Mouse (Mus musculus) monocyte, adult 5-6 weeks (primary cell): ENCODE measurements at regions not wholly inside any gene's neighbourhood (a gene's known extent, or its start where the extent isn't known, plus 50 kb on each side); places are given as distances from the start of the nearest gene placed in this dataset.

Experiments used
- ATAC-seq: fragments of 153-309, 156-312 bp; replicated peaks from 2 replicates; pipeline ENCODE4 v1.8.0; 2017; ENCODE audit warnings: mild to moderate bottlenecking; ENCODE audit not compliant: low TSS enrichment, insufficient number of reproducible peaks, severe bottlenecking, poor library complexity, low FRiP score

- no peak for ATAC-seq
Observed at GRCm38 (mm10) chr3:19406351-19407151, 221.9 kb downstream of the 1700064H15Rik start.

GRCm38 (mm10) chr3:19385675-19386074, 242.8 kb downstream of the 1700064H15Rik start:
- no peak for ATAC-seq

GRCm38 (mm10) chr3:19368998-19369397, 259.5 kb downstream of the 1700064H15Rik start:
- no peak for ATAC-seq

GRCm38 (mm10) chr3:19367761-19368160, 260.7 kb downstream of the 1700064H15Rik start:
- ATAC-seq: no peak
